In the genomic region with DNA sequence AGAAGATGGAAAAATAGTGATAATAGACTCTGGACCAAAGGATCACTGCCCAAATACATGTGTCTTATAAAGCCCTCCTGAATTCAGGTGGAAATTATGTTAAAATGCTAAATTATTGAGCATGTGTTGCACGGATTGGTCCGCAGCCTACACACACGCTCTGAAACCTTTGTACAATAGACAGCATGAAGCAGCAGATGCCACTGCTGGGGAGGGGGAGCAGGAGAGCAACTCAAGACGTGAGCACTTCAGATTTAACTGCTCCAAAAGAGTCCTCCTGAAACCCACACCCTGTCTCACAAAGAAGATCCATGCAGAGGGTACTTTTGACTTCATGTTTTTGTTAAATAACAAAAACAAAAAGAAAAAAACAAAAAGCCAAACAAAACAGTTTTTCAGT, we compare ENCODE assay signal across 15 mouse cellular contexts. TPM values are rescaled to one million over a fixed set of nuclear protein-coding genes. Genes with fewer than 3 reads are reported as not detected.
DNase-seq lines count a peak whose midpoint lies in the region; ATAC-seq lines count a peak whose summit lies in the region.
"Had no signal": no experiment of that assay in that cellular context is flagged by ENCODE, and none has a peak within 500 bp of the region (broad histone marks: within the 10 kb centered on the region; RNA-seq: fewer than 3 reads in every experiment).

No protein-coding gene starts in this region.

- ATAC-seq in hindbrain, embryonic 13.5 days (ENCODE audit: low FRiP score), result no peak
- no peak for ATAC-seq in hindbrain, embryonic 11.5 days (ENCODE audit: low FRiP score)
- ATAC-seq in midbrain, embryonic 15.5 days (replicated peaks), result no peak
- no peak for ATAC-seq in midbrain, embryonic 13.5 days
- no peak for ATAC-seq in neural tube, embryonic 13.5 days (ENCODE audit: low read depth)
- ATAC-seq: CD4-positive, CD25-positive, alpha-beta regulatory T cell, adult 4 months had no signal

- H3K9me3 ChIP-seq in hindbrain, embryonic 13.5 days, result no peaks in the 10 kb centered on the region
- no peaks in the 10 kb centered on the region for H3K9me3 ChIP-seq in hindbrain, embryonic 11.5 days (ENCODE audit: control insufficient read depth, low read length)
- no peaks in the 10 kb centered on the region for H3K9me3 ChIP-seq in midbrain, embryonic 15.5 days
- H3K9me3 ChIP-seq in midbrain, embryonic 13.5 days, result no peaks in the 10 kb centered on the region
- no peaks in the 10 kb centered on the region for H3K9me3 ChIP-seq in neural tube, embryonic 13.5 days

- H3K27me3 ChIP-seq in hindbrain, embryonic 13.5 days, result no peaks in the 10 kb centered on the region
- no peaks in the 10 kb centered on the region for H3K27me3 ChIP-seq in hindbrain, embryonic 11.5 days (ENCODE audit: control insufficient read depth, insufficient read depth, low read length)
- H3K27me3 ChIP-seq in midbrain, embryonic 15.5 days (replicated peaks), result 0 out of 2 replicates have a peak, but pooled peaks cover 3% of the 10 kb centered on the region
- peaks cover 14% of the 10 kb centered on the region for H3K27me3 ChIP-seq in midbrain, embryonic 13.5 days
- H3K27me3 ChIP-seq in neural tube, embryonic 13.5 days, result 0 out of 2 replicates have a peak, but pooled peaks cover 3% of the 10 kb centered on the region

- no peak overlapping the region for H3K9ac ChIP-seq in hindbrain, embryonic 13.5 days
- no peak overlapping the region for H3K9ac ChIP-seq in hindbrain, embryonic 11.5 days (ENCODE audit: low read depth, low read length)
- H3K9ac ChIP-seq in midbrain, embryonic 15.5 days, result no peak overlapping the region
- H3K9ac ChIP-seq in midbrain, embryonic 13.5 days (replicated peaks), result no peak overlapping the region
- H3K9ac ChIP-seq in neural tube, embryonic 13.5 days, result no peak overlapping the region

- H3K4me2 ChIP-seq in hindbrain, embryonic 13.5 days, result peak overlapping the region; percentile 6; the same call in 1 of the 2 replicates
- no peak overlapping the region for H3K4me2 ChIP-seq in hindbrain, embryonic 11.5 days (replicated peaks; ENCODE audit: low read depth, low read length)
- peak overlapping the region; percentile 18 for H3K4me2 ChIP-seq in midbrain, embryonic 15.5 days
- no peak overlapping the region for H3K4me2 ChIP-seq in midbrain, embryonic 13.5 days (replicated peaks)
- H3K4me2 ChIP-seq in neural tube, embryonic 13.5 days, result peak overlapping the region; percentile 22; the same call in 1 of the 2 replicates

- H3K4me1 ChIP-seq in hindbrain, embryonic 13.5 days (replicated peaks), result peaks cover 45% of the 10 kb centered on the region
- no peaks in the 10 kb centered on the region for H3K4me1 ChIP-seq in hindbrain, embryonic 11.5 days (replicated peaks; ENCODE audit: control insufficient read depth, insufficient read depth, low read length)
- peaks cover 28% of the 10 kb centered on the region for H3K4me1 ChIP-seq in midbrain, embryonic 15.5 days
- peaks cover 39% of the 10 kb centered on the region for H3K4me1 ChIP-seq in midbrain, embryonic 13.5 days (replicated peaks)
- peaks cover 57% of the 10 kb centered on the region for H3K4me1 ChIP-seq in neural tube, embryonic 13.5 days (replicated peaks)

- H3K4me3 ChIP-seq in hindbrain, embryonic 13.5 days, result no peak overlapping the region
- no peak overlapping the region for H3K4me3 ChIP-seq in hindbrain, embryonic 11.5 days (ENCODE audit: low read depth, low read length)
- no peak overlapping the region for H3K4me3 ChIP-seq in midbrain, embryonic 15.5 days
- H3K4me3 ChIP-seq in midbrain, embryonic 13.5 days (replicated peaks), result no peak overlapping the region
- H3K4me3 ChIP-seq in neural tube, embryonic 13.5 days, result no peak overlapping the region

- 14% methylated on average over 4 of the region's 4 CpGs for WGBS in hindbrain, embryonic 13.5 days
- whole genome bisulfite sequencing in hindbrain, embryonic 11.5 days, result 22% methylated on average over 4 of the region's 4 CpGs
- WGBS in midbrain, embryonic 15.5 days, result 15% methylated on average over 4 of the region's 4 CpGs
- WGBS in midbrain, embryonic 13.5 days, result 9% methylated on average over 4 of the region's 4 CpGs
- 15% methylated on average over 4 of the region's 4 CpGs for WGBS in neural tube, embryonic 13.5 days

- no peak overlapping the region for H3K27ac ChIP-seq in hindbrain, embryonic 13.5 days
- no peak overlapping the region for H3K27ac ChIP-seq in hindbrain, embryonic 11.5 days (ENCODE audit: low read depth, low read length)
- H3K27ac ChIP-seq in midbrain, embryonic 15.5 days, result no peak overlapping the region
- H3K27ac ChIP-seq in midbrain, embryonic 13.5 days, result no peak overlapping the region
- no peak overlapping the region for H3K27ac ChIP-seq in neural tube, embryonic 13.5 days (replicated peaks)
- H3K27ac ChIP-seq: kidney, postnatal 0 days; macrophage had no signal

- H3K36me3 ChIP-seq in hindbrain, embryonic 13.5 days, result 0 out of 2 replicates have a peak, but pooled peaks cover 6% of the 10 kb centered on the region
- H3K36me3 ChIP-seq in hindbrain, embryonic 11.5 days (ENCODE audit: control insufficient read depth, insufficient read depth, low read length), result no peaks in the 10 kb centered on the region
- H3K36me3 ChIP-seq in midbrain, embryonic 15.5 days (replicated peaks), result no peaks in the 10 kb centered on the region
- peaks cover 11% of the 10 kb centered on the region for H3K36me3 ChIP-seq in midbrain, embryonic 13.5 days
- peaks cover 12% of the 10 kb centered on the region for H3K36me3 ChIP-seq in neural tube, embryonic 13.5 days

- DNase-seq in embryo, embryonic 11 days, result peak; percentile 23
- DNase-seq in embryo, embryonic 10.5 days (ENCODE audit: low spot score), result no peak
- DNase-seq in hindbrain, embryonic 11.5 days (ENCODE audit: low spot score), result no peak
- DNase-seq: adrenal gland, postnatal 25 days; cerebellum, adult 9-11 months; gastrocnemius, postnatal 36 days; kidney, adult 2 months; thymus, postnatal 14 days had no signal

RNA-seq across cellular contexts. Expression of a gene that starts 5.0 kb away (rescaled TPM):
- 7.8 and 8.8 TPM in 2 replicates for polyA plus RNA-seq in hindbrain, embryonic 13.5 days (2015; fragmentation: Nextera tagmentation; extraction: Ambion mirVana)
- 8.5 and 9.0 TPM in 2 replicates for polyA plus RNA-seq in hindbrain, embryonic 11.5 days (2014; fragmentation: Nextera tagmentation; extraction: Ambion mirVana)
- 11.1 and 14.1 TPM in 2 replicates for polyA plus RNA-seq in midbrain, embryonic 15.5 days (2015; fragmentation: Nextera tagmentation; extraction: Ambion mirVana)
- 9.7 and 12.1 TPM in 2 replicates for polyA plus RNA-seq in midbrain, embryonic 13.5 days (2015; fragmentation: Nextera tagmentation; extraction: Ambion mirVana)
- polyA plus RNA-seq in neural tube, embryonic 13.5 days (2015; fragmentation: Nextera tagmentation; extraction: Ambion mirVana), result 12.4 and 15.0 TPM in 2 replicates

Comparison
In these comparisons a context has a peak if more than half of its experiments do, and no peak if none do; other contexts are left out.
1. H3K4me2 ChIP-seq: peak in hindbrain, embryonic 13.5 days (single experiment), midbrain, embryonic 15.5 days (single experiment) and neural tube, embryonic 13.5 days (single experiment); none in hindbrain, embryonic 11.5 days (single experiment) and midbrain, embryonic 13.5 days (single experiment).